Mouse (Mus musculus): ENCODE measurements around the gene Hivep3. TPM values are rescaled to one million over a fixed set of nuclear protein-coding genes. Genes with fewer than 3 reads are reported as not detected.

The Hivep3 gene
- total and polyA plus RNA-seq, 3 experiments = not detected

DNA sequence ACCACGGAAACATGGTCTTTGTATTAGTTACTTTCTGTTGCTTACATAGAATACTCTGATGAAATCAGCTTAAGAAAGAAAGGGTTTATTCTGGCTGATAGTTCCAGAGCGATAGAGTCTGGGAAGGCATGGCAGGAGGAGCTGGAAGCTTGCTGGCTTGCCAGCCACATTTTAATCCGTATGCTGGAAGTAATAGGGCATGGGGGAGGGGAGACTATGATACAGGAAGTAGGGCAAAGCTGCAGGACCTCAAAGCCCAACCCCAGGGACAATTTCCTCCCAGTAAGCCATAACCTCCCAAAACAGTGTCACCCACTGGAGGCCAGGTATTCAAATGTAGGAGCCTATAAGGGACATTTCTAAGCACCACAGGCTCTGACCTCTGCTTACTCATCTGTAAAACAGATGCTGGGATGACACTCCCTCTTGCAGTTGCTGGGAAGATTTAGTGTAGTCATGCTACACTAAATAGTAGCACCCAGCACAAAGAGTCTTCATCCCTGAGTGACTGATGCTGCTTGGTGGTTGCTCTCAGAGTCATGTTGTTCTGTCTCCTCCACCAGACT lies 112.1 kb downstream of the Hivep3 start:
- no peaks in the 10 kb centered on the region for H3K4me1 ChIP-seq (ENCODE audit: control insufficient read depth in 1 of 2, insufficient read depth in 2 of 2, low read length in 2 of 2)
- H3K4me3 ChIP-seq (ENCODE audit: control insufficient read depth in 1 of 2, insufficient read depth in 1 of 2, low read depth in 2 of 2, low read length in 2 of 2) = no peak overlapping the region
- no peak overlapping the region for H3K9ac ChIP-seq (ENCODE audit: control insufficient read depth, low read depth, low read length, poor library complexity, severe bottlenecking)
- DNase-seq (ENCODE audit: low read depth, low spot score) = no peak
- TF ChIP-seq JUND (IDR thresholded peaks at IDR 0.05; ENCODE audit: low read depth, low read length) (no peak), TAL1 (IDR thresholded peaks at IDR 0.05; ENCODE audit: low read length) (no peak), BHLHE40 (IDR thresholded peaks at IDR 0.05; ENCODE audit: borderline replicate concordance, low read depth, low read length) (no peak), NELFE (IDR thresholded peaks at IDR 0.05; ENCODE audit: low read depth, low read length) (no peak), GABPA (IDR thresholded peaks at IDR 0.05; ENCODE audit: low read depth, low read length) (no peak), ZC3H11A (IDR thresholded peaks at IDR 0.05; ENCODE audit: low read depth, low read length) (no peak), USF1 (IDR thresholded peaks at IDR 0.05; ENCODE audit: low read depth, low read length) (no peak), UBTF (IDR thresholded peaks at IDR 0.05; ENCODE audit: borderline replicate concordance, insufficient read depth, low read depth, low read length) (no peak), POLR2AphosphoS2 (IDR thresholded peaks at IDR 0.05; ENCODE audit: low read length) (no peak), EP300 (IDR thresholded peaks at IDR 0.05; ENCODE audit: low read depth in 1 of 2, low read length in 2 of 2) (no peak)
- no peaks in the 10 kb centered on the region for H3K9me3 ChIP-seq (replicated peaks; ENCODE audit: insufficient read depth, low read length)
- no peaks in the 10 kb centered on the region for H3K27me3 ChIP-seq (ENCODE audit: control insufficient read depth in 1 of 2, insufficient read depth in 2 of 2, low read length in 2 of 2)
- no peaks in the 10 kb centered on the region for H3K79me2 ChIP-seq (ENCODE audit: control insufficient read depth, insufficient read depth, low read length, poor library complexity)
- H3K27ac ChIP-seq (ENCODE audit: control insufficient read depth, low read depth, low read length) = no peak overlapping the region
- H3K36me3 ChIP-seq (ENCODE audit: control insufficient read depth in 1 of 2, insufficient read depth in 2 of 2, low read length in 2 of 2) = no peaks in the 10 kb centered on the region

DNA sequence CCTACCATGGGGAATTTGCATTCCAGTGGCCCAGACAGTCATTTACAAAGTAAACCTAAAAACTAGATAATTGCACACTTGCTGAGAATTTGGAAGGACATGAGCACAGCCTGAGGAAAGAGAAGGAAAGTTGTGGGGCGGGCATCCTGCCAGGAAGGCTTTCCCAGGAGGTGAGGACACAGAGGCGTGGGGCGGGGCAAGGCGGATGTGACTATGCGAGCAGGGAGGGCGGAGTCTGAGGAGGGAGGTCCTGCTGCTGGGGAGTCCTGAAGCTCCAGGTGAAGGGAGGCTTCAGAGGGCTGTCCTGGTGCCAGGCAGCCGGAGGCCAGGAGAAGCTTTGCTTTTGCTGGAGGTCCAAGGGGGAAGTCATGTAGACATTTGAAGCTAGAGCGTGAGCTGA lies 118.9 kb downstream of the Hivep3 start:
- Histone ChIP-seq H3K27ac (ENCODE audit: control insufficient read depth, low read depth, low read length) (no peak overlapping the region), H3K9me3 (replicated peaks; ENCODE audit: insufficient read depth, low read length) (no peaks in the 10 kb centered on the region), H3K36me3 (ENCODE audit: control insufficient read depth in 1 of 2, insufficient read depth in 2 of 2, low read length in 2 of 2) (no peaks in the 10 kb centered on the region), H3K4me1 (ENCODE audit: control insufficient read depth in 1 of 2, insufficient read depth in 2 of 2, low read length in 2 of 2) (no peaks in the 10 kb centered on the region), H3K4me3 (ENCODE audit: control insufficient read depth in 1 of 2, insufficient read depth in 1 of 2, low read depth in 2 of 2, low read length in 2 of 2) (no peak overlapping the region), H3K79me2 (ENCODE audit: control insufficient read depth, insufficient read depth, low read length, poor library complexity) (no peaks in the 10 kb centered on the region), H3K27me3 (ENCODE audit: control insufficient read depth in 1 of 2, insufficient read depth in 2 of 2, low read length in 2 of 2) (no peaks in the 10 kb centered on the region), H3K9ac (ENCODE audit: control insufficient read depth, low read depth, low read length, poor library complexity, severe bottlenecking) (no peak overlapping the region)
- DNase-seq (ENCODE audit: low read depth, low spot score) = no peak
- TF ChIP-seq USF2 (IDR thresholded peaks at IDR 0.05; ENCODE audit: borderline replicate concordance in 1 of 2, insufficient read depth in 1 of 2, low read depth in 1 of 2, low read length in 2 of 2) (no peak), ZKSCAN1 (IDR thresholded peaks at IDR 0.05; ENCODE audit: low read depth, low read length) (no peak), ZNF384 (IDR thresholded peaks at IDR 0.05; ENCODE audit: low read depth, low read length) (no peak)

All from MEL (cell line).